Mouse (Mus musculus) CH12.LX (cell line): ENCODE results near the gene Tmem131l.

Experiments used
- JUND ChIP-seq: conservative IDR thresholded peaks from 2 replicates; pipeline ENCODE4 v1.6.1; 2011; ENCODE audit warnings: low read depth, low read length, improper control_type of control experiment
- NRF1 ChIP-seq: IDR thresholded peaks from 2 replicates; pipeline ENCODE4 v1.6.1; 2014; ENCODE audit warnings: low read depth, mild to moderate bottlenecking, inconsistent platforms, low read length, improper control_type of control experiment, moderate library complexity

DNA sequence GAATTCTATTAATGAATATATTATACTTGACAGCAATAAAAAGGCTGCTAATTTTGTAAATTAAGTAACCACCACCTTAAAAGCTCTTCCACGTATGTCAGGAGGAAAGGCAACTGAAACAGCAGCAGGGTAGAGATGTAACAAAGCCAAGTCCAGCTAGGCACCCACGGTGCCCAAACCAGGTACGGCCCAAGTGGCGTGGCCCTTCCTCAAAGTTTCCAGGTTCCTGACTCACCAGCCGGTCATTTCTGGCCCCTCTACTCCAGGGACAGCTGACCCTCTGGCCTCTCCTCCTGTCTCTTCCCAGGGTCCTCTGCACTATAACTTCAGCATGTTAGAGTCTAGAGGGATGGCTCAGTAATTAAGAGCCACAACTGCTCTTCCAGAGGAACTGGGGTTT lies 7.6 kb downstream of the Tmem131l start:
- TF ChIP-seq NRF1: no peak
- TF ChIP-seq JUND: no peak
